Mouse (Mus musculus): ENCODE data around the gene Lcn10. TPM values are rescaled to one million over a fixed set of nuclear protein-coding genes. Genes with fewer than 3 reads are reported as not detected.
"Not testable (repeated sequence)": the region's sequence is repeated elsewhere in the genome, so short reads cannot be mapped to it uniquely, and the experiment has no call there.

Gene Lcn10
- not detected for total RNA-seq (2022)

DNA sequence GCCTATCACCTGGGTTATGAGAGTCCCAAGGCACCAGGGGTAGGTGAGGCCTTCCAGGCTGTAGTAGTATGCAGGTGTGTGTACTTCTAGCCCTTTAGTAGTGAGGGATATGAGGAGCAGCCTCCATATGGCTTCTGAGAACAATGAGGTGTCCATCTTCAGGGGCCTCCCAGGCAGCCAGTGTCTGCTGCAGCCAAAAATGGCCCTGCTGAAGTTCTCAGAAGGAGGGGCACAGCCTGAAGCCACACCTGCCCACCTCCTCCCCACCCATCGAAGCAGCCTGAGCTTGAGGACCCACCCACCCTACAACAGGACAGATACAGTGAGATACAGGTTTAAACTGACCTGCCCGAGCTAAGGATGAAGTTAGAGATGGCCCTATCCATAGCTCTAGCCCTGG lies at the start of gene Lcn10:
Gene Lcn10, plus strand, starts transcription at position 301 of the 400 bp plus-strand sequence.
- DNase-seq (ENCODE audit: low spot score in 2 of 2): no peak

DNA sequence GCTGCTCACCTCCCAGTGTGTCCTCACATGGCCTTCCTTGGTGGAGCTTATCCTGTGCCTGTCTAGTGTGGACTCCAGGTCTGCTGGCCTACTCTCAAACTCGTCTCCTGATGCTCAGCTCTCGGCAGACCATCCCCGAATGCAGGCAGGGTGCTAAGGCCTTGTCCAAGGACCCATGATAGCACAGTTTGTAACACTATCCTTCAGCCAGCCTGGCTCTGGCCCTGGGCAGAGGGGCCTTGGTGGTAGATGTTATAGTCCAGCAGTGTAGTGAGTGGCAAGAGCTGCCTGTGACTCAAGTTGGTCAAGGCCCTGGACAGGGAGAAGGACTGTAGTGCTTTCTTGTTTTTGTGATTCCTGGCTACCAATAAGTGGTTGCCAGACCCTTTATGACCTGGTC lies 48.9 kb upstream of the Lcn10 start:
- no peak for DNase-seq (ENCODE audit: low spot score in 2 of 2)

DNA sequence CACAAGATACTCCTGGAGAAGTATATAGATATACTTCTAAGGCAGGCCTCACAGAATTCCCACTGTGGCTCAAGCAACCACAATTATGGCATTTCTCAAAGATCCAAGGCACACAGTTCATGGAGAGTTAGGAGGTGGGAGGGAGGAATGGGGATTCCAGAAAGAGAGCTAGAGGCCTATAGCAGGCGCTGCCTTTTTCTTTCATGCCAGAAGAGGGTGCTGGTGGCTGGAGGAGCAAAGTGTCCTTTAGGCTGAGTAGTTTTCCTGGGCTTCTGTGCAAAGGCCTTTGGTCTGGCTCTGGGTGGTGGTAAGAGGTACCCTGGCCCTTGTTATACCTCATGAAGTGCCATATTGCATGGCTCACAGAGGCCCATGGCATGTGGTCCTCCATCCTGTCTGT lies 48.5 kb upstream of the Lcn10 start:
- DNase-seq (ENCODE audit: low spot score in 2 of 2): no peak

DNA sequence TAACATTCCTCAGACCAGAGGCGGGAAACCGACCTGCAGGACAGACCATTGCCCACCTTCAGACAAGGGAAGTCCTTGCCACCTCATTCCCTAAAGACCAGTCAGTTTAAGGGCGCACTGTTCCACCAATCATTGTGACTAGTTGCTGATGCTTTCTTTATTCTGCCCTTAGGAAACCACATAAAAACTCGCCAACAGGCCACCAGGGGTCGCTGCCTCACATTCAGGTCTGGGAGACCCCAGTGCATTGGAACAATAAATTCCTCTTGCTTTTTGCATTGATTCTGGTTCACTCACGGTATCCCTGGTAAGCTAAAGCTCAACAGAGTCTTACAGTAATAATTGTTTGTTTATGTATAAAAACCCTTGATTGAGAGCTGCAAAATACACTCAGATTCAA lies 42.6 kb upstream of the Lcn10 start:
- peak in 1 of 2 experiments; percentile 42 for DNase-seq (ENCODE audit: low spot score in 2 of 2)

GRCm38 (mm10) chr2:25652902-25653301 lies 29.6 kb upstream of the Lcn10 start, which contains the start of gene Lcn8:
Gene Lcn8 (plus strand): TSS chr2:25653120.
- no peak for DNase-seq (ENCODE audit: low spot score in 2 of 2)

DNA sequence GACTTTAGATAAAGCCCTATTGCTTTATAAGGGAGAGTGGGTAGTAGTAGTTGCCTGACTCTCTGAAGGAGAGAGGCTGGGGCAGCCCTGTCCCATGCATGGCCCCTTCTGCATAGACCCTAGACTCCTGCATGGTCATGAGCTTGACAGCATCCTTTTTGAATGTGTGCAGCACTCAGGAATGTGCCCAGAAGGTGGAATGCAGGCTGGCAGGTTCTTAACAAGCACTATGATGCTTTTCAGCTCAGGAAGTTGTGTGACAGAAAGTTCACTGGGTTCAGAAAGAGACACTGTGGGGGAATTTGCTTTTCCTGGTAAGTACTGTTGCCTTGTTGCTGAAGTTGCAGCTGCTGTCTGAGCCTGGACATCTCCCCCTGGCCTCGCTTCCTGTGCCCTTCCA lies 28.0 kb upstream of the Lcn10 start:
- no peak for DNase-seq (ENCODE audit: low spot score in 2 of 2)

GRCm38 (mm10) chr2:25656691-25657090 lies 25.8 kb upstream of the Lcn10 start:
- DNase-seq (ENCODE audit: low spot score in 2 of 2): no peak

GRCm38 (mm10) chr2:25657246-25657645 lies 25.3 kb upstream of the Lcn10 start:
- DNase-seq (ENCODE audit: low spot score in 2 of 2): no peak

DNA sequence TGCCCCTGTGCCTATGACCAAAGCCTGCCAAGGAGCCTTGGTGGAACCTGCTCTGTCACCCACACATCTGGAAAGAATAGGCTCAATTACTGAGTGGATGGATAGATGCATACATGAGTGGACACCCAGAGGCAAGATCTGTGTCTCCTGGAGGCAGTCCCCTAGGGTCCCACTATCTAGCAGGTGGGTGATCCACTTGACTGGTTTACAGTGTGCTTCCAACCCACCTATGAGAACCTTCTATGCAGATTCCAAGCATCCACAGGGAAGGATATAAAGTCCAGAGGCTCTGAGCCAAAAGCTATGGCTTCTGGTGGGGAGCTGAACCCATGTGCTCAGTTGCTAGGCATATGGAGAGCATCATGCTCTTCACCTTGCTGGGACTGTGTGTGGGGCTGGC lies 24.9 kb upstream of the Lcn10 start, which contains the start of gene Lcn5:
Gene Lcn5, plus strand, starts transcription at position 301 of the 400 bp plus-strand sequence.
- DNase-seq (ENCODE audit: low spot score in 2 of 2): no peak

- no peak for DNase-seq (ENCODE audit: low spot score in 2 of 2)
Observed at GRCm38 (mm10) chr2:25660279-25660678, 22.2 kb upstream of the Lcn10 start.

DNA sequence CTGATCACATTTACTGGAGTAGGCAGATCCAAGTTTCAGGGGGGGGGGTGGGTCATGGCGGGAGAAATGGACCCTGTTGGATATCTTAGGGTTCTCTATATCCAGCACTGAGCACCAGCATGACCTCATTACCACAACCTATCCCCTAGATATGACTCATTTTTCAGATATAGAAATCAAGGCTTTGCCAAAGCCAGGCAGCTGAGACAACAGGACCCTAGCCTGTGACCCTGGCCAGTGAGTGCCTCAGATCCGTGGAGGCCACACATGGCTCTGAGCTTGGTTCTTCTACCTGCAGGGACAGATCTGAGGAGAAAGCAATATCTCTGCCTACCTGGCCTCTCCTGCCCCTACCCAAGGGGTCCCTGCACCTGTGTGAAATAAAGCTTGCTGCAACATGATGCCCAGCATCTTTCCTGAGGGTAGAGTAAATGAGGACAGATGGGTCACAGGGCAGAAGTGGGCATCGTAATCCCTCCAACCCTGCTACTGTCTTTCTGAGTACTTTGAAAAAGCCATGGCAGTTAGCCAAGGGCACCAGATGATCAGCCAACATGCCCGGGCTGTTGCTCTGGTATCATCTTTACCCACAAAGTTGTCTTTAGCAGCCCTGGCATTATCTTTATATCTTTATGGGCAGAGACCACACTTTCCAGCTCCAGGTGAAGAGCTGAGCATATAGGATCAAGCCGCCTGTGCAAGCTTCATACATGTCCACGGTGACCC lies 21.1 kb upstream of the Lcn10 start:
- DNase-seq (ENCODE audit: low spot score in 2 of 2): no peak

DNA sequence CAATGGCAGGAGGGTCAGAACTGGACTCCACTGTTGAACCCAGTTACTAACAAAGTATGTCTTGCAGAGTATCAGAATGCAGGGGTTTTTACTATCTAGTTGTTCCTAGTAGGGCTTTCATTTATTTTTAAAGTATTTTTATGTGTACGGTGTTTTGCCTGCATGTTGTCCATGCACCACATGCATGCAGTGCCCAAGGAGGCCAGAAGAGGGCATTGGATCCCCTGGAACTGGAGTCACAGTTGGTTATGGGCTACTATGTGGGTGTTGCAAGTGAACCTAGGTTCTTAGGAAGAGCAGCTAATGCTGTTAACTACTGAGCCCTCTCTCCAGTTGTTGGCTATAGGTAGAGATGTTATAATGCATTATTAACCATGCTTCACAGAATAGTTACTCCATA lies 19.0 kb upstream of the Lcn10 start:
- DNase-seq (ENCODE audit: low spot score in 2 of 2): peak in 1 of 2 experiments; percentile 44

DNA sequence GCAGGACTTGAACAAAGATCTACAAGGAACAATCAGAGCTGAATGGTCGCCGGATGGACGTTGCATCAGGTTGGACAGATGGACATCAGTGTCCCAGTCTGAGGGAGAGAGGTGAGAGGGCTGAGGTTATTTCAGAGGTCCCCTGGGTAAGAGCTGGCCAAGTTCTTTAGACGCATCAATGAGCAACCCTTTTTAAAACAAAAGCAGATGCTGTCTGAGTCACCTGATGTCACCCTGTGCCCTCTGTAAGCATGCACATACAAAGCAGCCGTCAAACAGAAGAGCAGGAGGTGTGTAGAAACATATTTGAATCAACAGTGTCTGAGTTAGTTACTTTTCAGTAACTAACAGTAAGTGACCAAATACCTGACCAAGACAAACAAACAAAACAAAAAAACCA lies 18.4 kb upstream of the Lcn10 start:
- DNase-seq (ENCODE audit: low spot score in 2 of 2): no peak

GRCm38 (mm10) chr2:25666516-25666915 lies 16.0 kb upstream of the Lcn10 start:
- no peak for DNase-seq (ENCODE audit: low spot score in 2 of 2)

DNA sequence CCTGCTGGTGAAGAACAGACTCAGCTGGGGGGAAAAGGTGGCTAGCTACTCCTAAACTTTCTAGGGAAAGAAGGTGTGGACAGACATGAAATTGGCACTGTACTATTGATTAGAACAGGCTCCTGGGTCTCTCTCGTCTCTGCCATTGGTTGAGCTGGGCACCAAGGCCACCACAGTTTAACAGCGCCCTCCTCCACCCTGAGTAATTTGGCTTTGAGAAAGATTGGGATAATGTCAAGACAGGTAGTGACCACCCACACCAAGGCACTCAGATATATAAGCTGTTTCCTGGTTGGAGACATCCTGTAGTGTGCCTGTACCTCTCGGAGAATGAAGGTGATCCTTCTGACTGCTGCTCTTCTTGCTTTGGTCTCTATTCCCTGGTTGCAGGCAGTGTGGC lies 6.0 kb upstream of the Lcn10 start, which contains the start of gene Lcn6:
Gene Lcn6, plus strand, starts transcription at position 301 of the 400 bp plus-strand sequence.
- DNase-seq (ENCODE audit: low spot score in 2 of 2): no peak

GRCm38 (mm10) chr2:25679559-25679958 lies 3.0 kb upstream of the Lcn10 start:
- no peak for DNase-seq (ENCODE audit: low spot score in 2 of 2)

- DNase-seq (ENCODE audit: low spot score in 2 of 2): no peak
Observed at GRCm38 (mm10) chr2:25686941-25687340, 4.4 kb downstream of the Lcn10 start.

- peak in 1 of 2 experiments; percentile 57 for DNase-seq (ENCODE audit: low spot score in 2 of 2)
Observed at GRCm38 (mm10) chr2:25694605-25695004, 12.1 kb downstream of the Lcn10 start.

- no peak for DNase-seq (ENCODE audit: low spot score in 2 of 2)
Observed at GRCm38 (mm10) chr2:25696951-25697350, 14.4 kb downstream of the Lcn10 start.

GRCm38 (mm10) chr2:25698696-25699095 lies 16.2 kb downstream of the Lcn10 start:
- no peak for DNase-seq (ENCODE audit: low spot score in 2 of 2)

DNA sequence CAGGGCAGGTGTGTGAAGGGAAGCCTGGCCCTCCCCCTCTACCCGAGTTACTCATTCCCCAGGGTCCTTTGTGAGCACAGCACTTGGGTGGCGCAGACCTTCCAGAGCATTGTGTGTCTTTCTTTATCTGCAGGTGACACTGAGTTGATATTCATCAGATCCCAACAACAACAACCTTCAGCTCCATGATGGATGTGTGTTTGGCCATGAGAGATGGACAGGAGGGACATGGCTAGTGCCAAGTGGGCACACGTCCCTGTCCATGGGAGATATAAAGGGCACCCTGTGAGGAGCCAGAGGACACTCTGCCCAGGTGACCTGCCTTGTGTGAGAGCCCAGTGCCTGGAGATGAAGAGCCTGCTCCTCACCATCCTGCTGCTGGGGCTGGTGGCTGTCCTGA lies 17.2 kb downstream of the Lcn10 start, which contains the start of gene Obp2a:
Gene Obp2a, plus strand, starts transcription at position 301 of the 400 bp plus-strand sequence.
- DNase-seq (ENCODE audit: low spot score in 2 of 2): not testable (repeated sequence)

DNA sequence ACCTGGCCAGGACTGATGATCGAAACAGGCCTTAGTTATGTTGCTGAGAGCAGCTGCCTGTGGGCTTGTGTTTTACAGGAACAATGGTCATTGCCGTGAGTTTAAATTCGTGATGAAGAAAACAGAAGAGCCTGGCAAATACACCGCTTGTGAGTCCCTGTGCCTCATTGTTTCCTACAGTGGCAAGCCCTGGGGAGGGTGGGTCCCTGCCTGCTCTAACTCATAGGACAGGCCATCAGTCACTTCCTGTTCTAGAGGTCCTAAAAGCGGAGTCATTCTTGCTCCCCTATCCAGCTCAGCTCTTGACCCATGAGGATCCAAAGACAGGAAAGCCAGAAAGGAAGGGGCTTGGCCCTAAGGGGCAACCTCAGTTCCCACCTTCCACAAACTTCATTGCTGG lies 18.5 kb downstream of the Lcn10 start:
- no peak for DNase-seq (ENCODE audit: low spot score in 2 of 2)

DNA sequence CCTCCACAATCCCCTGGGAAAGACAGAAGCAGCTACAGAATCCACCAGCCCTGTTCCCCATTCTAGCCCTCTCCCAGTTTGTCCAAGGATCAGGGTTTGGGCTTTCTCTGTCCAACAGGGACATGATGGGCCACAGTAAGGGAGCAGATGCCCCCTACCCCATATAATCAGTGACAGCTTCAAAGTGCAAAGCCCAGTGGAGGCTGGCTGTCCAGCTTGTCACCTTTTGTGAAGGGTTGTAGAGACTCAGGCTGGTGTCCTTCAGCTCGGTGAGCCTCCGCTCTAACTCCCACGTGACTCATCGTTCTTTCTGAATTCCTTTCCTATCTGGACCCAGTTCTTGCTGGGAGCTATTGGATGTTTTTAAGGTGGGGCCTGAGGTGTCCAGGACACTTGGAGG lies 21.2 kb downstream of the Lcn10 start:
- no peak for DNase-seq (ENCODE audit: low spot score in 2 of 2)
